In genomic region chr2:103684926-103685577, GRCm38 (mm10) we compare ENCODE assay signal across 9 mouse cellular contexts.
DNase-seq lines count a peak whose midpoint lies in the region; ATAC-seq and TF ChIP-seq lines count a peak whose summit lies in the region.
"Had no signal": no experiment of that assay in that cellular context is flagged by ENCODE, and none has a peak within 500 bp of the region (broad histone marks: within the 10 kb centered on the region; RNA-seq: fewer than 3 reads in every experiment).

No protein-coding gene starts in this region.

- WGBS in heart, embryonic 14.5 days: 57% methylated on average over 7 of the region's 7 CpGs
- WGBS in embryonic facial prominence, embryonic 14.5 days: 31% methylated on average over 7 of the region's 7 CpGs

- H3K4me3 ChIP-seq in heart, embryonic 14.5 days (ENCODE audit: control insufficient read depth in 1 of 2, insufficient read depth in 1 of 2, low read depth in 1 of 2, low read length in 2 of 2): no peak overlapping the region
- H3K4me3 ChIP-seq in embryonic facial prominence, embryonic 14.5 days (ENCODE audit: low read depth, low read length): no peak overlapping the region
- no peak overlapping the region for H3K4me3 ChIP-seq in left cerebral cortex, adult 2 months

- intact Hi-C loops in heart, postnatal 25 days (cut with DNase I): loop anchor here (5.0 kb wide), 1 partner anchor 43 kb away; no protein-coding TSS in a partner anchor
- intact Hi-C loops in left cerebral cortex, adult 2 months (cut with DNase I): no loop called here

- H3K27ac ChIP-seq in heart, embryonic 14.5 days (replicated peaks in 1 of 2; ENCODE audit: control insufficient read depth in 1 of 2, insufficient read depth in 1 of 2, low read depth in 2 of 2, low read length in 2 of 2): peak overlapping the region in 1 of 2 experiments; percentile 54; a peak in 2 of 4 replicates
- peak overlapping the region; percentile 69 for H3K27ac ChIP-seq in embryonic facial prominence, embryonic 14.5 days (replicated peaks; ENCODE audit: low read depth, low read length)
- no peak overlapping the region for H3K27ac ChIP-seq in left cerebral cortex, adult 2 months

- H3K36me3 ChIP-seq in heart, embryonic 14.5 days (ENCODE audit: control insufficient read depth, insufficient read depth, low read length): peaks cover 12% of the 10 kb centered on the region
- no peaks in the 10 kb centered on the region for H3K36me3 ChIP-seq in embryonic facial prominence, embryonic 14.5 days (ENCODE audit: control insufficient read depth, insufficient read depth, low read length)

- 0 out of 2 replicates have a peak, but pooled peaks have one; percentile 27 for ATAC-seq in heart, embryonic 14.5 days (ENCODE audit: insufficient number of reproducible peaks, insufficient read depth, low FRiP score, low read depth)
- ATAC-seq in embryonic facial prominence, embryonic 14.5 days (ENCODE audit: low read depth): peak; percentile 86
- ATAC-seq: forebrain, embryonic 14.5 days had no signal

- no peak overlapping the region for H3K4me2 ChIP-seq in heart, embryonic 14.5 days (ENCODE audit: low read length)
- 0 out of 2 replicates have a peak overlapping the region, but pooled peaks have one; percentile 23 for H3K4me2 ChIP-seq in embryonic facial prominence, embryonic 14.5 days (ENCODE audit: low read depth, low read length)

- TF ChIP-seq CTCF in left cerebral cortex, adult 2 months (IDR thresholded peaks at IDR 0.05): no peak

- DNase-seq in heart, postnatal 25 days (ENCODE audit: low spot score): no peak
- DNase-seq in 3T3-L1 (ENCODE audit: low read depth, low spot score): peak; percentile 95
- peak; percentile 91 for DNase-seq in embryonic facial prominence, embryonic 14.5 days (ENCODE audit: low spot score)
- peak; percentile 36 to 82 for DNase-seq in lung, postnatal 4 days
- no peak for DNase-seq in cerebellum, adult 9-10 months
- DNase-seq in embryo, embryonic 10 days (ENCODE audit: low spot score): no peak
- no peak for DNase-seq in left cerebral cortex, adult 2 months (ENCODE audit: extremely low spot score in 1 of 2, low spot score in 2 of 2)

- H3K9ac ChIP-seq in heart, embryonic 14.5 days (ENCODE audit: low read length): 0 out of 2 replicates have a peak overlapping the region, but pooled peaks have one; percentile 36
- no peak overlapping the region for H3K9ac ChIP-seq in embryonic facial prominence, embryonic 14.5 days (ENCODE audit: low read depth, low read length)

- H3K27me3 ChIP-seq in heart, embryonic 14.5 days (ENCODE audit: control insufficient read depth, insufficient read depth, low read length): no peaks in the 10 kb centered on the region
- H3K27me3 ChIP-seq in embryonic facial prominence, embryonic 14.5 days (replicated peaks; ENCODE audit: control insufficient read depth, insufficient read depth, low read length): no peaks in the 10 kb centered on the region

- H3K4me1 ChIP-seq in heart, embryonic 14.5 days (ENCODE audit: control insufficient read depth in 2 of 2, insufficient read depth in 2 of 2, low read length in 2 of 2): peaks cover 20 to 25% of the 10 kb centered on the region in 2 experiments
- peaks cover 30% of the 10 kb centered on the region for H3K4me1 ChIP-seq in embryonic facial prominence, embryonic 14.5 days (ENCODE audit: control insufficient read depth, insufficient read depth, low read length)

- no peaks in the 10 kb centered on the region for H3K9me3 ChIP-seq in heart, embryonic 14.5 days (ENCODE audit: control insufficient read depth, low read length)
- no peaks in the 10 kb centered on the region for H3K9me3 ChIP-seq in embryonic facial prominence, embryonic 14.5 days (ENCODE audit: control insufficient read depth, low read length)

Comparison
In these comparisons a context has a peak if more than half of its experiments do, and no peak if none do; other contexts are left out.
1. DNase-seq: peak in 3T3-L1 (single experiment), embryonic facial prominence, embryonic 14.5 days (single experiment) and lung, postnatal 4 days (2 of 2); none in heart, postnatal 25 days (single experiment), cerebellum, adult 9-10 months (single experiment), embryo, embryonic 10 days (single experiment) and left cerebral cortex, adult 2 months (0 of 2).